ENCODE assay signal across 21 mouse cellular contexts in genomic region chr10:39388144-39388543, GRCm38 (mm10). TPM values are rescaled to one million over a fixed set of nuclear protein-coding genes. Genes with fewer than 3 reads are reported as not detected.
DNase-seq lines count a peak whose midpoint lies in the region; ATAC-seq and TF ChIP-seq lines count a peak whose summit lies in the region.
"Had no signal": no experiment of that assay in that cellular context is flagged by ENCODE, and none has a peak within 500 bp of the region (broad histone marks: within the 10 kb centered on the region; RNA-seq: fewer than 3 reads in every experiment).

No protein-coding gene starts in this region.

- no peak overlapping the region for H3K4me3 ChIP-seq in layer of hippocampus, adult 2 months
- H3K4me3 ChIP-seq in midbrain, embryonic 15.5 days = no peak overlapping the region
- H3K4me3 ChIP-seq in midbrain, embryonic 10.5 days = no peak overlapping the region
- no peak overlapping the region for H3K4me3 ChIP-seq in liver, postnatal 0 days (ENCODE audit: low read depth, low read length)
- H3K4me3 ChIP-seq: forebrain, embryonic 10.5 days; limb, embryonic 13.5 days had no signal

- intact Hi-C loops in heart, postnatal 14 days (cut with DNase I) = no loop called here

- ATAC-seq in midbrain, embryonic 15.5 days (replicated peaks) = no peak; the same call in 1 of the 2 replicates
- peak; percentile 51 for ATAC-seq in liver, postnatal 0 days
- ATAC-seq: intestine, postnatal 0 days; Patski had no signal

- TF ChIP-seq CTCF in layer of hippocampus, adult 2 months (conservative IDR thresholded peaks at IDR 0.05) = no peak
- no peak for TF ChIP-seq CTCF in liver, postnatal 0 days (IDR thresholded peaks at IDR 0.05; ENCODE audit: low read depth)

- no peak overlapping the region for H3K9ac ChIP-seq in midbrain, embryonic 15.5 days
- no peak overlapping the region for H3K9ac ChIP-seq in liver, postnatal 0 days (replicated peaks)
- H3K9ac ChIP-seq: lung, embryonic 14.5 days had no signal

- H3K27ac ChIP-seq in layer of hippocampus, adult 2 months = 0 out of 2 replicates have a peak overlapping the region, but pooled peaks have one; percentile 43
- 0 out of 2 replicates have a peak overlapping the region, but pooled peaks have one; percentile 42 for H3K27ac ChIP-seq in midbrain, embryonic 15.5 days
- H3K27ac ChIP-seq in midbrain, embryonic 10.5 days (replicated peaks) = no peak overlapping the region
- no peak overlapping the region for H3K27ac ChIP-seq in liver, postnatal 0 days (ENCODE audit: low read depth)
- H3K27ac ChIP-seq: forebrain, embryonic 10.5 days; limb, embryonic 13.5 days had no signal

- H3K9me3 ChIP-seq in midbrain, embryonic 15.5 days = no peaks in the 10 kb centered on the region
- H3K9me3 ChIP-seq in midbrain, embryonic 10.5 days (replicated peaks) = no peaks in the 10 kb centered on the region
- H3K9me3 ChIP-seq in liver, postnatal 0 days (ENCODE audit: low read length) = peaks cover 5% of the 10 kb centered on the region; the same call in 1 of the 2 replicates

- no peak overlapping the region for H3K4me2 ChIP-seq in midbrain, embryonic 15.5 days
- H3K4me2 ChIP-seq in liver, postnatal 0 days (ENCODE audit: low read depth, low read length) = no peak overlapping the region
- H3K4me2 ChIP-seq: limb, embryonic 13.5 days; lung, embryonic 14.5 days had no signal

- WGBS in midbrain, embryonic 15.5 days = 87% methylated on average over 3 of the region's 3 CpGs
- 94% methylated on average over 3 of the region's 3 CpGs for WGBS in midbrain, embryonic 10.5 days
- WGBS in liver, postnatal 0 days (ENCODE audit: insufficient replicate concordance) = 64% methylated on average over 3 of the region's 3 CpGs

- peak; percentile 49 to 52 for DNase-seq in heart, adult 9 months (ENCODE audit: low spot score in 2 of 2)
- DNase-seq in heart, postnatal 14 days = no peak
- DNase-seq in layer of hippocampus, adult 2 months (ENCODE audit: low spot score in 2 of 2) = no peak
- no peak for DNase-seq in layer of hippocampus, postnatal 36 days
- no peak for DNase-seq in midbrain, embryonic 10.5 days (ENCODE audit: low spot score)
- DNase-seq in liver, postnatal 0 days = no peak
- DNase-seq in left cerebral cortex, adult 9 months (ENCODE audit: low spot score in 2 of 2) = no peak
- DNase-seq: adrenal gland, adult 2 months; B cell, adult 2 months; cerebellum, adult 11 months; gastrocnemius, postnatal 25 days; kidney, postnatal 25 days; lung, embryonic 14.5 days; right cerebral cortex, postnatal 4 days; thymus, postnatal 14 days had no signal

- H3K36me3 ChIP-seq in midbrain, embryonic 15.5 days (replicated peaks) = no peaks in the 10 kb centered on the region; the same call in 1 of the 2 replicates
- H3K36me3 ChIP-seq in midbrain, embryonic 10.5 days = peaks cover 18% of the 10 kb centered on the region
- H3K36me3 ChIP-seq in liver, postnatal 0 days (replicated peaks; ENCODE audit: insufficient read depth, low read length) = peaks cover 4% of the 10 kb centered on the region

- H3K4me1 ChIP-seq in midbrain, embryonic 15.5 days = peaks cover 61% of the 10 kb centered on the region
- H3K4me1 ChIP-seq in midbrain, embryonic 10.5 days = peaks cover 44% of the 10 kb centered on the region
- H3K4me1 ChIP-seq in liver, postnatal 0 days (ENCODE audit: insufficient read depth) = peaks cover 6% of the 10 kb centered on the region; the same call in 1 of the 2 replicates

- no peaks in the 10 kb centered on the region for H3K27me3 ChIP-seq in midbrain, embryonic 15.5 days (replicated peaks)
- H3K27me3 ChIP-seq in midbrain, embryonic 10.5 days (ENCODE audit: low read depth, poor library complexity, severe bottlenecking) = no peaks in the 10 kb centered on the region
- no peaks in the 10 kb centered on the region for H3K27me3 ChIP-seq in liver, postnatal 0 days (ENCODE audit: insufficient read depth, low read length)
- H3K27me3 ChIP-seq: CH12.LX; limb, embryonic 13.5 days; Patski had no signal

- no peak for TF ChIP-seq EP300 in liver, postnatal 0 days (IDR thresholded peaks at IDR 0.05; ENCODE audit: low read depth)

RNA-seq across cellular contexts. Expression of gene Fyn, which starts 19.5 kb away (rescaled TPM):
- total RNA-seq in heart, postnatal 14 days (2021) = 10 to 100 TPM; 37.7 to 41.7 TPM
- total RNA-seq in layer of hippocampus, adult 2 months (2021) = 100 to 1,000 TPM; 127 to 130 TPM
- 100 to 1,000 TPM; 137 to 141 TPM for total RNA-seq in layer of hippocampus, postnatal 36 days (2021)
- 70.3 and 71.0 TPM in 2 replicates for polyA plus RNA-seq in midbrain, embryonic 15.5 days (2015; fragmentation: Nextera tagmentation; extraction: Ambion mirVana)
- 24.3 and 28.9 TPM in 2 replicates for polyA plus RNA-seq in midbrain, embryonic 10.5 days (2016; fragmentation: Nextera tagmentation; extraction: Ambion mirVana)
- polyA plus RNA-seq in liver, postnatal 0 days (2015; fragmentation: Nextera tagmentation; extraction: Ambion mirVana) = 6.5 and 6.8 TPM in 2 replicates

Comparison
In these comparisons a context has a peak if more than half of its experiments do, and no peak if none do; other contexts are left out.
1. DNase-seq: peak in heart, adult 9 months (2 of 2); none in heart, postnatal 14 days (0 of 2), layer of hippocampus, adult 2 months (0 of 2), layer of hippocampus, postnatal 36 days (0 of 2), midbrain, embryonic 10.5 days (single experiment), liver, postnatal 0 days (single experiment) and left cerebral cortex, adult 9 months (0 of 2).
2. H3K27ac ChIP-seq: peak in layer of hippocampus, adult 2 months (single experiment) and midbrain, embryonic 15.5 days (single experiment); none in midbrain, embryonic 10.5 days (single experiment) and liver, postnatal 0 days (single experiment).